Mouse (Mus musculus): ENCODE measurements around the gene Mnt. TPM values are rescaled to one million over a fixed set of nuclear protein-coding genes. Genes with fewer than 3 reads are reported as not detected.
A peak's percentile ranks its signal among the peaks of the same experiment; 100 is the strongest.

The Mnt gene
- polyA plus RNA-seq, 1 experiment: 59.1 TPM

DNA sequence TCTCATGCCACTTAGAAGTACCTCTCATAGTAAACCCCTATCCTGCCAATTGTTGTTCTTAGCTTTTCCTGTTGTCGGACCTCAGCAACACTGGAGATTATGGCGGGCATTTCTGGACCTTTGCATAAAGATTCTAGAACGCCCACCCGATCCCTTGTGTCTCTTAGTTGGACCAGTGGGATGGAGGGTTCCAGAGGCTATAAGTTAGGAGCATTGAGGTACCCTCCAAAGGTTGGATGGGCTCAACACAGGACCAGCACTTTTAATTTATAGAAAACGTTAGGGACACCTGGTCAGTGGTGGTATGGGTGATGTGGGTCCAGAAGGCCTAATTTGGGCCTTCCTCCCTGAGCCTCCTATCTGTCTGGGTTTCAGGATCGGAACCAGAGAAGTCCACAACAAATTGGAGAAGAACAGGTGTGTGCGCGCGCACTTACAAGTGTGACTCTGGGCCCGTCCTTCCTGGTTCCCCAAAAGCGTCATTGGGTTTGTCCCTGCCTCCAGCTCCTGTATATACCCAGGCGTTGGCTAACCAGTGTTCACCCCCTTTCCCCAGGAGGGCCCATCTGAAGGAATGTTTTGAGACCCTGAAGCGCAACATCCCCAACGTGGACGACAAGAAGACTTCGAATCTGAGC, 6.5 kb downstream of the Mnt start:
- TF ChIP-seq GATA1 (IDR thresholded peaks at IDR 0.05; ENCODE audit: borderline replicate concordance, low read length) (no peak), FLI1 (IDR thresholded peaks at IDR 0.05; ENCODE audit: low read length) (no peak)
- Histone ChIP-seq H3K27me3 (replicated peaks) (no peaks in the 10 kb centered on the region), H3K9me3 (no peaks in the 10 kb centered on the region), H3K4me1 (peaks cover 90% of the 10 kb centered on the region), H3K4me3 (replicated peaks) (peak overlapping the region; percentile 95), H3K36me3 (replicated peaks; ENCODE audit: low read length) (peaks cover 52% of the 10 kb centered on the region)

DNA sequence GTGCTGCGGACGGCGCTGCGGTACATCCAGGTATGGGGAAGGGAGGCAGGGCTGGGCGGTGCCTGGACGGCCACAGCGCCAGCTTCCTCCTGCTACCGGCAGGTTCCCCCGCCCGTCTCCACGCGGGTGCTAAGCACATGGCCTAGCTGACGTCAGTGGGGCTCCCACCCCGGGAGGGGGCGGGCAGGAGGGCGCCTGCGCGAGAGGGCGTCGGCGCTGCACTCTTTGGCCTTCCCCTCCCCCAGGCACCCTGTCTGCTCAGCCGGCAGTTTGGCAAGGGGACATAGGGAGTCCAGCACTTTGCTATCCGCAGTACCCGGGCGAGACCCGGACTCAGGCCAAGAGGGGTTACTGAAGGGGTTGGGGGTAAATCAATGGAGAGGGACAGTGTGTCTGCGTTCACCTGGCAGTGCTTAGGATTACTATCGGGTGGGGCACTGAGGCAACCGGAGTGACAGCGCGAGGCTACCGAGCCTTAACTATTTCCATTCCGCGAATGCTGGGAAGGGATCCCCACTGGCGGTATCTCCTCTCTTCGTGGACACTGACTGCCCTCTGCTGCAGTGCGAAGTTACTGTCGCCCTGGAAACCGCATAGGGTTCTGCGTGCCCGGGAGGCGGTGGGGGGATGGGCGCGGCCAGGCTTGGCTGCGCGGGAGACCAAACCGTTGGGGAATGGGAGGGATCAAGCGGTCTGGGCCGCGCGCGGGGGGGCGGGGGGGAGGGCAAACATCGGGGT, 7.1 kb downstream of the Mnt start:
- H3K36me3 ChIP-seq (replicated peaks; ENCODE audit: low read length): peaks cover 59% of the 10 kb centered on the region
- TF ChIP-seq FLI1 (IDR thresholded peaks at IDR 0.05; ENCODE audit: low read length) (no peak), GATA1 (IDR thresholded peaks at IDR 0.05; ENCODE audit: borderline replicate concordance, low read length) (no peak)

DNA sequence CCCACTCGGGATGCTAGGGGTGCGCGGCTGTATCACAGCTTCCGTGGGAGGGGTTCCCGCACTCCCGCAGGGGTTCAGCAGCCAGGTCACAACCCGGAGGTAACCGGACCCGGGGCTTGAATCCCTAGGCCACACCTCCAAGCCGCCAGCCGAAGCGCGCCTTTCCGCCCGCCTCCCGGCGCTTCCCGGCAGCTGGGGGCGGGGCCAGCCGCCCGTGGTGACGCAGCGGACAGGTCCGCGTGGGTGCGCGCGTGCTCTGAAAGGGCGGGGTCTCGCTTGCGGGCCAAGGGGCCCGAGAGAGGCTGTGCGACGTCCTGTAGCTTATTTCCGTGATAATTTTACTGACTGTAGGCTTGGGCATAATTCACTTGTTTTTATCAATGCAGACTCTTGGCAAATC, 7.7 kb downstream of the Mnt start:
- H3K4me3 ChIP-seq (replicated peaks): peak overlapping the region; percentile 95
- H3K27me3 ChIP-seq (replicated peaks): no peaks in the 10 kb centered on the region
- H3K4me1 ChIP-seq: peaks cover 93% of the 10 kb centered on the region
- TF ChIP-seq GATA1 (IDR thresholded peaks at IDR 0.05; ENCODE audit: borderline replicate concordance, low read length) (no peak), FLI1 (IDR thresholded peaks at IDR 0.05; ENCODE audit: low read length) (no peak)
- H3K36me3 ChIP-seq (replicated peaks; ENCODE audit: low read length): peaks cover 65% of the 10 kb centered on the region
- H3K9me3 ChIP-seq: no peaks in the 10 kb centered on the region

More for the DNA sequence above, 7.1 kb downstream of the Mnt start:
- Histone ChIP-seq H3K4me1 (peaks cover 93% of the 10 kb centered on the region), H3K27me3 (replicated peaks) (no peaks in the 10 kb centered on the region), H3K4me3 (replicated peaks) (peak overlapping the region; percentile 95), H3K9me3 (no peaks in the 10 kb centered on the region)

DNA sequence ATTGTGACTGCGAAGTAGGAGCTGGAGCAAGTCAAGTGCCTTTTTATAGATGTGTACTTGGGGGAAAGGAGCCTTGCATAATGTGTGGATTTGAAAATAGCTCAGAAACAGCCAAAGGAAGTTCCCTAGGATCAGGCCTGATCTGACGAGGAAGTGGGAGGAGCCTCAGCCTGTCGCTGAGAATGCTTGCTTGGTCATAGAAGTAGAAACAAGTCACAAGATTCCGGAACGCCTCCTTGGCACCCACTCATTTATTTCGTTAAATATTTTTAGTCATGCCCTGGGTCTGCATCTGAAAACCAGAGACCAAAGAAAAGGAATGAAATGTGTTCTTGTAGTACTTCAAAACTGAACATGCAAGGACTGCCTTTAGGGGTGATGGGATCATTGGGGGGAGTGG, 8.3 kb downstream of the Mnt start:
- Histone ChIP-seq H3K27me3 (replicated peaks) (no peaks in the 10 kb centered on the region), H3K36me3 (replicated peaks; ENCODE audit: low read length) (peaks cover 70% of the 10 kb centered on the region), H3K4me3 (replicated peaks) (peak overlapping the region; percentile 95), H3K4me1 (peaks cover 93% of the 10 kb centered on the region), H3K9me3 (peaks cover 1% of the 10 kb centered on the region; the same call in 1 of the 2 replicates)
- TF ChIP-seq GATA1 (IDR thresholded peaks at IDR 0.05; ENCODE audit: borderline replicate concordance, low read length): no peak

DNA sequence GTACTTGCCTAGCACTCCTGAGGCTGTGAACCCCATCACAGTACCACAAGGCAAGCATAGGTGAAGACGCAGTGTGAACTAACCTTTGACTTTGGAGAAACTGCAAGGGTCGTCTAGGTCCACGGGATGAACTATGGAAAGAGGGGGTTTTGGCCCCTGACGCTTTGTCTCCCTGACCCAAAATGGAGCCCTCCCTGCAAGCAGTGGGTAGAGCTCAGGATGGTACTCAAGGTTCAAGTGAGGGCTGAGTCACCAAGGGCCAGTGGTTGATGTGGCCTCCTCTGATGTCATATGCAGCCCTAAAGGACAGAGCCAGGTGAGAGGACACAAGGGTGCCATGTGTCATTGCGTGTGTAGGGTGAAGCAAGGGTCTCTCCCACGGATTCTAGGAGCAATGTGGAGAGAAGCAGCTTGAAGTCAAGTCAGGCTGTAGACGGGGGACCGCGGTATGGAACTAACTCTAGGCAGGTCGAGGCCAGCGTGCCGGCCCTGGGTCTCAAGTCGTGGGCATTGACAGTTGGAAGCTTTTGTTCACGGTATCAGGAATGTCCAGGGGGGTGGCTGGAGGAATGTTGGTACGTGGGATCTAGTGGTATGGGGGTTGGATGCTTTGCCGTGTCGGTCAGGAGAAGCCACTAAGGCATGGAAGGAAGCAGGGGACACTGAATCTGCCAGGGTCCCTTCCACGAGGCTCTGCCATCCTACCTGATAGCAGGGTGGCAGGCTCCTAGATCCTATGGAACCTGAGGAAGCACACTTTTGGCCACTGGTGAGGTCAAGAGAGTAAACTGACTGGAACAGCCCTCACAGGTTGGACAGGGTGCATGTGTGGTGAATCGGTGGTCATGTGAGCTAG, 9.4 kb downstream of the Mnt start:
- Histone ChIP-seq H3K4me1 (peaks cover 86% of the 10 kb centered on the region), H3K4me3 (replicated peaks) (peak overlapping the region; percentile 95), H3K27me3 (replicated peaks) (no peaks in the 10 kb centered on the region), H3K36me3 (replicated peaks; ENCODE audit: low read length) (peaks cover 79% of the 10 kb centered on the region), H3K9me3 (peaks cover 11% of the 10 kb centered on the region)
- TF ChIP-seq GATA1 (IDR thresholded peaks at IDR 0.05; ENCODE audit: borderline replicate concordance, low read length) (no peak), FLI1 (IDR thresholded peaks at IDR 0.05; ENCODE audit: low read length) (no peak)

DNA sequence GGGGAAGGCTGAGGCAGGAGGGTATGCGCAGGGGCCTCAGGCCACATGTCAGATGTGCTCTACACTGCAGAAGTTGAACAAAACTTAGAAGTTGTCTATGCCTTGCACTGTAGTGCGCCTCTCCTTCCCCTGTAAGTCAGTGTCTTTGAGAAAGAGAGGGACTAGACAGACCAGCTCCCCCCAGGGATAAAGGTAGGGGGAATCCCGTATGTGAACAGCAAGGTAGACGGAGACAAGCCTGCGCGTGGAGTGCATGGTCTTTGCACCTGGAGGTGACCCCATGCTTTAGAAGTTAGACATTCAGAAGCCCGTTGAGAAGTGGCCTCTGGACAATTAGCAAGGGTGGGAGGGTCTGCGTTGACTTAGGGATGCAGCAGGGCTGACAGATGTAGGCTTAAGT, 10.0 kb downstream of the Mnt start:
- Histone ChIP-seq H3K4me3 (replicated peaks) (no peak overlapping the region), H3K36me3 (replicated peaks; ENCODE audit: low read length) (peaks cover 83% of the 10 kb centered on the region), H3K4me1 (peaks cover 81% of the 10 kb centered on the region), H3K27me3 (replicated peaks) (no peaks in the 10 kb centered on the region), H3K9me3 (peaks cover 15% of the 10 kb centered on the region)
- TF ChIP-seq FLI1 (IDR thresholded peaks at IDR 0.05; ENCODE audit: low read length) (no peak), GATA1 (IDR thresholded peaks at IDR 0.05; ENCODE audit: borderline replicate concordance, low read length) (no peak)

DNA sequence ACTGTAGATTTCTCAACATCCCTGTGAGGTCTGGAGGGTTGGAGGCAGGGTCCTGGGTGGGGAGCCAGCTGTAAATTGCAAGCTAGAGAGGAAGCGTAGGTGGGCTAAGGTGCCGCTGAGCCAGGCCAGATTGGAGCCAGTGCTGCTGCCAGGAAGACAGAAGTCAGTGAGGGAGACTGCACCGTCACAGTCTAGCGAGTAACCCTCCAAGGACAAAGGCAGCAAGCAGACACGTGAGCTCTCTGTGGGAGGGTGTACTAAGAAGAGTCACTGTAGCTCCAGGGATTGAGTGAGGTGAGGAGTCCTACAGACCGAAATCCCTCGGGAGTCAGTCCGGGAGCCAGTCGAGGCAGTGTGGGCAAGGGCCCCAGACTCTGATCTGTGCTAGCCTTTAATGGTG, 10.6 kb downstream of the Mnt start:
- no peak for TF ChIP-seq GATA1 (IDR thresholded peaks at IDR 0.05; ENCODE audit: borderline replicate concordance, low read length)
- no peak for TF ChIP-seq FLI1 (IDR thresholded peaks at IDR 0.05; ENCODE audit: low read length)
- Histone ChIP-seq H3K4me1 (peaks cover 81% of the 10 kb centered on the region), H3K27me3 (replicated peaks) (no peaks in the 10 kb centered on the region), H3K4me3 (replicated peaks) (peak overlapping the region; percentile 33), H3K9me3 (peaks cover 17% of the 10 kb centered on the region), H3K36me3 (replicated peaks; ENCODE audit: low read length) (peaks cover 83% of the 10 kb centered on the region)

DNA sequence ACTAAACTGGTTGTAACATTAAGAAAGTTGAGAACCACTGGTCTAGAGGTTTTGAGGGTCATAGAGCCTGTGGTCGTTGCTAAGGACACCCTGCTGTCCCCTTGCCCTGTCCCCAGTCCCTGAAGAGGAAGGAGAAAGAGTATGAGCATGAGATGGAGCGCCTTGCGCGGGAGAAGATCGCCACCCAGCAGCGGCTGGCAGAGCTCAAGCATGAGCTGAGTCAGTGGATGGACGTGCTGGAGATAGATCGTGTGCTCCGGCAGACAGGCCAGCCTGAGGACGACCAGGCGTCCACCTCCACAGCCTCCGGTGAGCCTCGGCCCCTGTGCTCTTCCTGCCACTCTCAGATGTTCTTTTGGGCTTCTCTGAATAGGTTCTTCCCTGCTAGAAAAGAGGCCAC, 11.3 kb downstream of the Mnt start:
- peaks cover 17% of the 10 kb centered on the region for H3K9me3 ChIP-seq
- peaks cover 76% of the 10 kb centered on the region for H3K4me1 ChIP-seq
- TF ChIP-seq FLI1 (IDR thresholded peaks at IDR 0.05; ENCODE audit: low read length) (no peak), GATA1 (IDR thresholded peaks at IDR 0.05; ENCODE audit: borderline replicate concordance, low read length) (no peak)
- H3K36me3 ChIP-seq (replicated peaks; ENCODE audit: low read length): peaks cover 77% of the 10 kb centered on the region
- H3K27me3 ChIP-seq (replicated peaks): no peaks in the 10 kb centered on the region
- peak overlapping the region; percentile 23 for H3K4me3 ChIP-seq (replicated peaks)

DNA sequence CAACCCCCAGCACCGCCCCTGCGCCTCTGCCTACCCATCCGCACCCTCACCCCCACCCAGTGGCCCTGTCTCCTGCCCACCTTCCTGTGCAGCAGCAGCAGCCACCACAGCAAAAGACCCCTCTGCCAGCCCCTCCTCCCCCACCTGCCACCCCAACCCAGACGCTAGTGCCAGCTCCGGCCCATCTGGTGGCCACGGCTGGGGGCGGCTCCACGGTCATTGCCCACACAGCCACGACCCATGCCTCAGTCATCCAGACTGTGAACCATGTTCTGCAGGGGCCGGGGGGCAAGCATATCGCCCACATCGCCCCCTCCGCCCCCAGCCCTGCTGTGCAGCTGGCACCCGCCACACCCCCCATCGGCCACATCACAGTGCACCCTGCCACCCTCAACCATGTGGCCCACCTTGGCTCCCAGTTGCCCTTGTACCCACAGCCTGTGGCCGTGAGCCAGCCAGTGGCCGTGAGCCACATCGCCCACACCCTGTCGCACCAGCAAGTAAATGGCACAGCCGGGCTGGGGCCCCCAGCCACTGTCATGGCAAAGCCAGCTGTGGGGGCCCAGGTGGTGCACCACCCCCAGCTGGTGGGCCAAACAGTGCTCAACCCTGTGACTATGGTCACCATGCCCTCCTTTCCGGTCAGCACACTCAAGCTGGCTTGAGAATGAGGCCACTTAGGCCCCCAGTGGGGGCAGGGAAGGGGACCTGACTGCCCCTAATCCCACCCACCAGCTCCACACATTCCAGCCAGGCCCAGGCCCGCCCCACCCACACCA, 12.1 kb downstream of the Mnt start:
- H3K36me3 ChIP-seq (replicated peaks; ENCODE audit: low read length): peaks cover 71% of the 10 kb centered on the region
- H3K4me1 ChIP-seq: peaks cover 75% of the 10 kb centered on the region
- peaks cover 17% of the 10 kb centered on the region for H3K9me3 ChIP-seq
- H3K27me3 ChIP-seq (replicated peaks): no peaks in the 10 kb centered on the region
- no peak overlapping the region for H3K4me3 ChIP-seq (replicated peaks)
- no peak for TF ChIP-seq GATA1 (IDR thresholded peaks at IDR 0.05; ENCODE audit: borderline replicate concordance, low read length)
- TF ChIP-seq FLI1 (IDR thresholded peaks at IDR 0.05; ENCODE audit: low read length): no peak
